Mouse (Mus musculus) small intestine, adult 2 months (tissue): ENCODE results near the gene Amz1.
A peak's percentile ranks its signal among the peaks of the same experiment; 100 is the strongest.

Experiments used
- CTCF ChIP-seq: fragments of 200-500 bp; IDR thresholded peaks from 2 replicates; pipeline ENCODE4 v1.5.1; 2012; ENCODE audit warnings: low read depth, mild to moderate bottlenecking, control low read depth, inconsistent platforms, low read length, moderate library complexity, mixed read lengths; ENCODE audit not compliant: insufficient replicate concordance, insufficient read length; ENCODE audit errors: extremely low read depth
- POLR2A ChIP-seq: fragments of 200-500 bp; IDR thresholded peaks from 2 replicates; pipeline ENCODE4 v1.6.1; 2012; ENCODE audit warnings: low read depth, mild to moderate bottlenecking, control low read depth, inconsistent platforms, low read length, moderate library complexity

DNA sequence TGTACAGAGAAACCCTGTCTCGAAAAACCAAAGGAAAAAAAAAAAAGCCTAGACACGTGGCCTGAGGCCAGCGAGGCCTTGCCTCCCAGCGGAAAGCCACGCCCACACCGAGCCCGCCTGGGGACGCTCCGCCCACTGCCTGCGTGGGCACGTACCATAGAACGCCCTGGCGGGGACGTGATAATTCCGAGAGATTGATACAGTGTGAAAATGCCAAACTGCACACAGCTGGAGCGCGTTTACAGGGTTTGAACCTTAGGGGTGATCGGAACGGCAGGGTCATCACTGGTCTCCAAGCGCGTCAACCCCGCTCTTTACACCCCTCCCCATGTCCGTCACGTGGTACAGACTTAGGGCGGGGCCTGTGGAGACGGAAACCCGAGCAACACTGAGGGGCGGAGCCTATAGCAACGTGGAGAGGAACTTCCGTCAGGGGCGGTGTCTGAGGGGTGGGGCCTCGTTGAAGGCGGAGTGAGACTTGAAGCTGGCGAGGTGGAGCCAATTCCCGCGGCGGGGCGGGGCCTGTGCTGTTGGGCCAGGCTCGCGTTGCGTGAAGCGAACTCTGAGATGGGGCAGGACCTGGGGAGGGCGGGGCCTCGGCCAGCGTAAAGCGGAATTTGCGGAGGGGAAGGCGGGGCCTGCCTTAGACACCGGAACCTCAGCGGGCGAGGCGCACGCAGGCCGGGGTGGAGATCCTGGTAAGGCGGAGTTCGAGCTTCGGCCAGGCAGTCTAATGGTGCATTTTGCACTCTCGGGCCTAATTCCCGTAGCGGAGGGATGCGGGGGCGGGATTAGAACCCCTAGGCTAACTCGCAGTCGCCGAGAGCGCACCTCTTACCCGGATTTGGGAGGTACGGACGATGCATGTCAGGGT is 19.3 kb upstream of the Amz1 start, which contains the start of gene Brat1:
- TF ChIP-seq CTCF (no peak), POLR2A (peak; percentile 83)
